Mouse (Mus musculus): ENCODE measurements around the gene Ifnar2. TPM values are rescaled to one million over a fixed set of nuclear protein-coding genes. Genes with fewer than 3 reads are reported as not detected.

Gene Ifnar2
- polyA plus RNA-seq, 1 experiment from 2014 or later: 41.7 TPM

GRCm38 (mm10) chr16:91346491-91346890 lies 26.1 kb upstream of the Ifnar2 start:
- no peaks in the 10 kb centered on the region for H3K36me3 ChIP-seq (ENCODE audit: control insufficient read depth, insufficient read depth, low read length)
- no peak overlapping the region for H3K4me2 ChIP-seq (ENCODE audit: low read length)
- no peak for ATAC-seq
- H3K27me3 ChIP-seq (replicated peaks; ENCODE audit: control insufficient read depth, insufficient read depth, low read length): peaks cover 11% of the 10 kb centered on the region
- no peak overlapping the region for H3K4me3 ChIP-seq (ENCODE audit: low read length)
- H3K9ac ChIP-seq (ENCODE audit: low read depth, low read length): no peak overlapping the region; the same call in 1 of the 2 replicates
- WGBS: 78% methylated on average over 9 of the region's 9 CpGs
- H3K27ac ChIP-seq (ENCODE audit: low read depth, low read length): no peak overlapping the region
- no peaks in the 10 kb centered on the region for H3K4me1 ChIP-seq (ENCODE audit: control insufficient read depth, insufficient read depth, low read depth, low read length)
- H3K9me3 ChIP-seq (ENCODE audit: control insufficient read depth, low read length): no peaks in the 10 kb centered on the region

GRCm38 (mm10) chr16:91347491-91348263 lies 24.9 kb upstream of the Ifnar2 start:
- no peaks in the 10 kb centered on the region for H3K4me1 ChIP-seq (ENCODE audit: control insufficient read depth, insufficient read depth, low read depth, low read length)
- peaks cover 14% of the 10 kb centered on the region for H3K27me3 ChIP-seq (replicated peaks; ENCODE audit: control insufficient read depth, insufficient read depth, low read length)
- no peaks in the 10 kb centered on the region for H3K9me3 ChIP-seq (ENCODE audit: control insufficient read depth, low read length)
- no peaks in the 10 kb centered on the region for H3K36me3 ChIP-seq (ENCODE audit: control insufficient read depth, insufficient read depth, low read length)
- no peak overlapping the region for H3K27ac ChIP-seq (ENCODE audit: low read depth, low read length)
- WGBS: 52% methylated on average over 20 of the region's 20 CpGs
- H3K4me3 ChIP-seq (ENCODE audit: low read length): no peak overlapping the region
- H3K4me2 ChIP-seq (ENCODE audit: low read length): peak overlapping the region; percentile 29
- H3K9ac ChIP-seq (ENCODE audit: low read depth, low read length): peak overlapping the region; percentile 9; the same call in 1 of the 2 replicates
- no peak for ATAC-seq

- WGBS: 43% methylated on average over 14 of the region's 14 CpGs
Observed at GRCm38 (mm10) chr16:91348264-91348565, 24.4 kb upstream of the Ifnar2 start.

GRCm38 (mm10) chr16:91348588-91349330 lies 23.8 kb upstream of the Ifnar2 start:
- Histone ChIP-seq H3K27ac (ENCODE audit: low read depth, low read length) (no peak overlapping the region), H3K36me3 (ENCODE audit: control insufficient read depth, insufficient read depth, low read length) (no peaks in the 10 kb centered on the region), H3K27me3 (replicated peaks; ENCODE audit: control insufficient read depth, insufficient read depth, low read length) (peaks cover 23% of the 10 kb centered on the region), H3K4me3 (ENCODE audit: low read length) (0 out of 2 replicates have a peak overlapping the region, but pooled peaks have one; percentile 5), H3K9me3 (ENCODE audit: control insufficient read depth, low read length) (no peaks in the 10 kb centered on the region), H3K4me1 (ENCODE audit: control insufficient read depth, insufficient read depth, low read depth, low read length) (no peaks in the 10 kb centered on the region), H3K4me2 (ENCODE audit: low read length) (peak overlapping the region; percentile 29), H3K9ac (ENCODE audit: low read depth, low read length) (no peak overlapping the region; the same call in 1 of the 2 replicates)
- WGBS: 67% methylated on average over 28 of the region's 28 CpGs
- ATAC-seq: no peak

More at GRCm38 (mm10) chr16:91348264-91348565, 24.4 kb upstream of the Ifnar2 start:
- Histone ChIP-seq H3K4me3 (ENCODE audit: low read length) (0 out of 2 replicates have a peak overlapping the region, but pooled peaks have one; percentile 5), H3K9ac (ENCODE audit: low read depth, low read length) (peak overlapping the region; percentile 9), H3K4me1 (ENCODE audit: control insufficient read depth, insufficient read depth, low read depth, low read length) (no peaks in the 10 kb centered on the region), H3K27ac (ENCODE audit: low read depth, low read length) (no peak overlapping the region), H3K4me2 (ENCODE audit: low read length) (peak overlapping the region; percentile 29), H3K36me3 (ENCODE audit: control insufficient read depth, insufficient read depth, low read length) (no peaks in the 10 kb centered on the region), H3K27me3 (replicated peaks; ENCODE audit: control insufficient read depth, insufficient read depth, low read length) (peaks cover 19% of the 10 kb centered on the region), H3K9me3 (ENCODE audit: control insufficient read depth, low read length) (no peaks in the 10 kb centered on the region)
- ATAC-seq: no peak

- Histone ChIP-seq H3K4me3 (ENCODE audit: low read length) (no peak overlapping the region), H3K4me2 (ENCODE audit: low read length) (no peak overlapping the region), H3K4me1 (ENCODE audit: control insufficient read depth, insufficient read depth, low read depth, low read length) (no peaks in the 10 kb centered on the region), H3K27me3 (replicated peaks; ENCODE audit: control insufficient read depth, insufficient read depth, low read length) (peaks cover 29% of the 10 kb centered on the region), H3K27ac (ENCODE audit: low read depth, low read length) (no peak overlapping the region), H3K9ac (ENCODE audit: low read depth, low read length) (no peak overlapping the region), H3K9me3 (ENCODE audit: control insufficient read depth, low read length) (no peaks in the 10 kb centered on the region), H3K36me3 (ENCODE audit: control insufficient read depth, insufficient read depth, low read length) (no peaks in the 10 kb centered on the region)
- 3% methylated on average over 7 of the region's 7 CpGs for WGBS
- ATAC-seq: peak; percentile 50
Observed at GRCm38 (mm10) chr16:91352084-91352562, 20.5 kb upstream of the Ifnar2 start.

GRCm38 (mm10) chr16:91352749-91353148 lies 19.8 kb upstream of the Ifnar2 start:
- no peak overlapping the region for H3K9ac ChIP-seq (ENCODE audit: low read depth, low read length)

GRCm38 (mm10) chr16:91353177-91353576 lies 19.4 kb upstream of the Ifnar2 start:
- Histone ChIP-seq H3K4me3 (ENCODE audit: low read length) (no peak overlapping the region), H3K36me3 (ENCODE audit: control insufficient read depth, insufficient read depth, low read length) (no peaks in the 10 kb centered on the region), H3K4me1 (ENCODE audit: control insufficient read depth, insufficient read depth, low read depth, low read length) (no peaks in the 10 kb centered on the region), H3K9me3 (ENCODE audit: control insufficient read depth, low read length) (no peaks in the 10 kb centered on the region), H3K27me3 (replicated peaks; ENCODE audit: control insufficient read depth, insufficient read depth, low read length) (peaks cover 31% of the 10 kb centered on the region), H3K4me2 (ENCODE audit: low read length) (no peak overlapping the region), H3K27ac (ENCODE audit: low read depth, low read length) (no peak overlapping the region), H3K9ac (ENCODE audit: low read depth, low read length) (no peak overlapping the region)
- WGBS: 81% methylated on average over 6 of the region's 6 CpGs
- no peak for ATAC-seq

More at GRCm38 (mm10) chr16:91352749-91353148, 19.8 kb upstream of the Ifnar2 start:
- WGBS: 75% methylated on average over 7 of the region's 7 CpGs
- Histone ChIP-seq H3K9me3 (ENCODE audit: control insufficient read depth, low read length) (no peaks in the 10 kb centered on the region), H3K36me3 (ENCODE audit: control insufficient read depth, insufficient read depth, low read length) (no peaks in the 10 kb centered on the region), H3K4me3 (ENCODE audit: low read length) (no peak overlapping the region), H3K4me1 (ENCODE audit: control insufficient read depth, insufficient read depth, low read depth, low read length) (no peaks in the 10 kb centered on the region), H3K4me2 (ENCODE audit: low read length) (no peak overlapping the region), H3K27me3 (replicated peaks; ENCODE audit: control insufficient read depth, insufficient read depth, low read length) (peaks cover 31% of the 10 kb centered on the region), H3K27ac (ENCODE audit: low read depth, low read length) (no peak overlapping the region)
- no peak for ATAC-seq

GRCm38 (mm10) chr16:91353638-91354037 lies 18.9 kb upstream of the Ifnar2 start:
- Histone ChIP-seq H3K36me3 (ENCODE audit: control insufficient read depth, insufficient read depth, low read length) (no peaks in the 10 kb centered on the region), H3K9ac (ENCODE audit: low read depth, low read length) (no peak overlapping the region), H3K4me3 (ENCODE audit: low read length) (no peak overlapping the region), H3K4me1 (ENCODE audit: control insufficient read depth, insufficient read depth, low read depth, low read length) (no peaks in the 10 kb centered on the region), H3K27ac (ENCODE audit: low read depth, low read length) (no peak overlapping the region), H3K27me3 (replicated peaks; ENCODE audit: control insufficient read depth, insufficient read depth, low read length) (peaks cover 31% of the 10 kb centered on the region), H3K9me3 (ENCODE audit: control insufficient read depth, low read length) (no peaks in the 10 kb centered on the region), H3K4me2 (ENCODE audit: low read length) (no peak overlapping the region)
- ATAC-seq: no peak
- 84% methylated on average over 5 of the region's 5 CpGs for whole genome bisulfite sequencing

GRCm38 (mm10) chr16:91354599-91354998 lies 18.0 kb upstream of the Ifnar2 start:
- no peaks in the 10 kb centered on the region for H3K9me3 ChIP-seq (ENCODE audit: control insufficient read depth, low read length)
- no peak overlapping the region for H3K4me3 ChIP-seq (ENCODE audit: low read length)
- WGBS: 83% methylated on average over 4 of the region's 4 CpGs
- H3K4me2 ChIP-seq (ENCODE audit: low read length): no peak overlapping the region
- no peak overlapping the region for H3K27ac ChIP-seq (ENCODE audit: low read depth, low read length)
- H3K36me3 ChIP-seq (ENCODE audit: control insufficient read depth, insufficient read depth, low read length): no peaks in the 10 kb centered on the region
- peaks cover 29% of the 10 kb centered on the region for H3K27me3 ChIP-seq (replicated peaks; ENCODE audit: control insufficient read depth, insufficient read depth, low read length)
- H3K4me1 ChIP-seq (ENCODE audit: control insufficient read depth, insufficient read depth, low read depth, low read length): no peaks in the 10 kb centered on the region
- no peak for ATAC-seq
- H3K9ac ChIP-seq (ENCODE audit: low read depth, low read length): no peak overlapping the region
